Mouse (Mus musculus): ENCODE data around the gene Mia2. TPM values are rescaled to one million over a fixed set of nuclear protein-coding genes. Genes with fewer than 3 reads are reported as not detected.

Mia2 gene
- polyA plus RNA-seq, 1 experiment = 493 TPM

GRCm38 (mm10) chr12:59128501-59128900, 32.9 kb downstream of the Mia2 start:
- TF ChIP-seq POLR2A (IDR thresholded peaks at IDR 0.05; ENCODE audit: insufficient read depth, low read depth, low read length) = no peak
- TF ChIP-seq CTCF (IDR thresholded peaks at IDR 0.05; ENCODE audit: insufficient read depth, low read depth, low read length) = no peak
- Histone ChIP-seq H3K4me1 (ENCODE audit: control insufficient read depth, insufficient read depth, low read length) (peaks cover 3% of the 10 kb centered on the region), H3K27ac (ENCODE audit: insufficient read depth, low read depth, low read length) (no peak overlapping the region), H3K4me3 (ENCODE audit: insufficient read depth, low read depth, low read length) (no peak overlapping the region)
- WGBS = 80% methylated on average over 10 of the region's 10 CpGs

GRCm38 (mm10) chr12:59129038-59129437, 33.4 kb downstream of the Mia2 start:
- H3K27ac ChIP-seq (ENCODE audit: insufficient read depth, low read depth, low read length) = no peak overlapping the region
- H3K4me3 ChIP-seq (ENCODE audit: insufficient read depth, low read depth, low read length) = no peak overlapping the region
- WGBS = 31% methylated on average over 7 of the region's 7 CpGs
- H3K4me1 ChIP-seq (ENCODE audit: control insufficient read depth, insufficient read depth, low read length) = peaks cover 6% of the 10 kb centered on the region
- TF ChIP-seq CTCF (IDR thresholded peaks at IDR 0.05; ENCODE audit: insufficient read depth, low read depth, low read length) (no peak), POLR2A (IDR thresholded peaks at IDR 0.05; ENCODE audit: insufficient read depth, low read depth, low read length) (no peak)

GRCm38 (mm10) chr12:59129592-59129991, 34.0 kb downstream of the Mia2 start:
- Histone ChIP-seq H3K4me1 (ENCODE audit: control insufficient read depth, insufficient read depth, low read length) (peaks cover 6% of the 10 kb centered on the region), H3K27ac (ENCODE audit: insufficient read depth, low read depth, low read length) (0 out of 2 replicates have a peak overlapping the region, but pooled peaks have one; percentile 47), H3K4me3 (ENCODE audit: insufficient read depth, low read depth, low read length) (no peak overlapping the region)
- WGBS = 3% methylated on average over 6 of the region's 6 CpGs
- TF ChIP-seq POLR2A (IDR thresholded peaks at IDR 0.05; ENCODE audit: insufficient read depth, low read depth, low read length) = no peak
- no peak for TF ChIP-seq CTCF (IDR thresholded peaks at IDR 0.05; ENCODE audit: insufficient read depth, low read depth, low read length)

GRCm38 (mm10) chr12:59130249-59130648, 34.6 kb downstream of the Mia2 start:
- TF ChIP-seq POLR2A (IDR thresholded peaks at IDR 0.05; ENCODE audit: insufficient read depth, low read depth, low read length) = no peak
- TF ChIP-seq CTCF (IDR thresholded peaks at IDR 0.05; ENCODE audit: insufficient read depth, low read depth, low read length) = no peak
- Histone ChIP-seq H3K27ac (ENCODE audit: insufficient read depth, low read depth, low read length) (peak overlapping the region; percentile 48), H3K4me1 (ENCODE audit: control insufficient read depth, insufficient read depth, low read length) (peaks cover 6% of the 10 kb centered on the region), H3K4me3 (ENCODE audit: insufficient read depth, low read depth, low read length) (peak overlapping the region; percentile 65; the same call in 1 of the 2 replicates)
- 1% methylated on average over 3 of the region's 3 CpGs for WGBS

GRCm38 (mm10) chr12:59130651-59131577, 35.3 kb downstream of the Mia2 start:
- TF ChIP-seq POLR2A (IDR thresholded peaks at IDR 0.05; ENCODE audit: insufficient read depth, low read depth, low read length) (peak; percentile 69), CTCF (IDR thresholded peaks at IDR 0.05; ENCODE audit: insufficient read depth, low read depth, low read length) (no peak; the same call in 1 of the 2 replicates)
- Histone ChIP-seq H3K4me1 (ENCODE audit: control insufficient read depth, insufficient read depth, low read length) (peaks cover 6% of the 10 kb centered on the region), H3K27ac (ENCODE audit: insufficient read depth, low read depth, low read length) (peak overlapping the region; percentile 48), H3K4me3 (ENCODE audit: insufficient read depth, low read depth, low read length) (peak overlapping the region; percentile 65)
- WGBS = under 1% methylated on average over 100 of the region's 100 CpGs

GRCm38 (mm10) chr12:59131578-59131946, 36.0 kb downstream of the Mia2 start:
- under 1% methylated on average over 30 of the region's 30 CpGs for WGBS
- H3K27ac ChIP-seq (ENCODE audit: insufficient read depth, low read depth, low read length) = peak overlapping the region; percentile 28; the same call in 1 of the 2 replicates
- peaks cover 6% of the 10 kb centered on the region for H3K4me1 ChIP-seq (ENCODE audit: control insufficient read depth, insufficient read depth, low read length)
- TF ChIP-seq POLR2A (IDR thresholded peaks at IDR 0.05; ENCODE audit: insufficient read depth, low read depth, low read length) (no peak), CTCF (IDR thresholded peaks at IDR 0.05; ENCODE audit: insufficient read depth, low read depth, low read length) (no peak)
- peak overlapping the region; percentile 65 for H3K4me3 ChIP-seq (ENCODE audit: insufficient read depth, low read depth, low read length)

- H3K27ac ChIP-seq (ENCODE audit: insufficient read depth, low read depth, low read length) = no peak overlapping the region
- no peak for TF ChIP-seq CTCF (IDR thresholded peaks at IDR 0.05; ENCODE audit: insufficient read depth, low read depth, low read length)
- TF ChIP-seq POLR2A (IDR thresholded peaks at IDR 0.05; ENCODE audit: insufficient read depth, low read depth, low read length) = no peak
- no peak overlapping the region for H3K4me3 ChIP-seq (ENCODE audit: insufficient read depth, low read depth, low read length)
- WGBS = 30% methylated on average over 3 of the region's 3 CpGs
- peaks cover 6% of the 10 kb centered on the region for H3K4me1 ChIP-seq (ENCODE audit: control insufficient read depth, insufficient read depth, low read length)
These were observed 36.9 kb downstream of the Mia2 start for GRCm38 (mm10) chr12:59132462-59132861.

- TF ChIP-seq POLR2A (IDR thresholded peaks at IDR 0.05; ENCODE audit: insufficient read depth, low read depth, low read length) = no peak
- TF ChIP-seq CTCF (IDR thresholded peaks at IDR 0.05; ENCODE audit: insufficient read depth, low read depth, low read length) = no peak
- Histone ChIP-seq H3K4me3 (ENCODE audit: insufficient read depth, low read depth, low read length) (no peak overlapping the region), H3K4me1 (ENCODE audit: control insufficient read depth, insufficient read depth, low read length) (peaks cover 6% of the 10 kb centered on the region), H3K27ac (ENCODE audit: insufficient read depth, low read depth, low read length) (no peak overlapping the region)
- WGBS = 78% methylated on average over 7 of the region's 7 CpGs
These were observed 37.3 kb downstream of the Mia2 start for GRCm38 (mm10) chr12:59132940-59133339.

- Histone ChIP-seq H3K4me1 (ENCODE audit: control insufficient read depth, insufficient read depth, low read length) (peaks cover 6% of the 10 kb centered on the region), H3K4me3 (ENCODE audit: insufficient read depth, low read depth, low read length) (no peak overlapping the region), H3K27ac (ENCODE audit: insufficient read depth, low read depth, low read length) (no peak overlapping the region)
- no peak for TF ChIP-seq CTCF (IDR thresholded peaks at IDR 0.05; ENCODE audit: insufficient read depth, low read depth, low read length)
- TF ChIP-seq POLR2A (IDR thresholded peaks at IDR 0.05; ENCODE audit: insufficient read depth, low read depth, low read length) = no peak
- WGBS = 87% methylated on average over 10 of the region's 10 CpGs
These were observed 37.9 kb downstream of the Mia2 start for GRCm38 (mm10) chr12:59133437-59133999.

Data from olfactory bulb, adult 2 months (tissue).